Mouse (Mus musculus) kidney, embryonic 14.5 days (tissue): ENCODE measurements at regions not wholly inside any gene's neighbourhood (a gene's known extent, or its start where the extent isn't known, plus 50 kb on each side); places are given as distances from the start of the nearest gene placed in this dataset.

Experiments
- ATAC-seq: fragments of 200-750 bp; cut with Nextera tagmentation; 2 replicates; pipeline ENCODE4 v1.8.0; 2017; ENCODE audit warnings: moderate number of reproducible peaks, mild to moderate bottlenecking, moderate TSS enrichment, moderate library complexity; ENCODE audit not compliant: low FRiP score, low TSS enrichment
- H3K27ac ChIP-seq: fragments of 300-500 bp; sonication (generic); 2 replicates; pipeline ENCODE4 v1.5.1; 2014; ENCODE audit warnings: low read depth, mild to moderate bottlenecking, low read length, moderate library complexity, mixed read lengths
- H3K27me3 ChIP-seq: fragments of 300-500 bp; sonication (generic); 2 replicates; pipeline ENCODE4 v1.6.1; 2014; ENCODE audit warnings: mild to moderate bottlenecking, low read length; ENCODE audit not compliant: control insufficient read depth, insufficient read depth
- H3K36me3 ChIP-seq: fragments of 300-500 bp; sonication (generic); 2 replicates; pipeline ENCODE4 v1.6.1; 2014; ENCODE audit warnings: low read length, mixed read lengths; ENCODE audit not compliant: control insufficient read depth, insufficient read depth
- H3K4me1 ChIP-seq: fragments of 300-500 bp; sonication (generic); 2 replicates; pipeline ENCODE4 v1.6.1; 2014; ENCODE audit warnings: low read length, mixed read lengths; ENCODE audit not compliant: control insufficient read depth, insufficient read depth
- H3K4me2 ChIP-seq: fragments of 300-500 bp; sonication (generic); replicated peaks from 2 replicates; pipeline ENCODE4 v1.6.1; 2014; ENCODE audit warnings: low read depth, mild to moderate bottlenecking, low read length
- H3K4me3 ChIP-seq: fragments of 300-500 bp; sonication (generic); 2 replicates; pipeline ENCODE4 v1.5.1; 2014; ENCODE audit warnings: mild to moderate bottlenecking, low read length
- H3K9ac ChIP-seq: fragments of 300-500 bp; sonication (generic); 2 replicates; pipeline ENCODE4 v1.6.1; 2014; ENCODE audit warnings: low read depth, mild to moderate bottlenecking, low read length, moderate library complexity
- H3K9me3 ChIP-seq: fragments of 300-500 bp; sonication (generic); 2 replicates; pipeline ENCODE4 v1.6.1; 2016; ENCODE audit warnings: low read length; ENCODE audit not compliant: control insufficient read depth
- WGBS: fragments of 180-500 bp; shearing (Covaris S2); extraction: QIAGEN DNeasy Blood & Tissue Kit; methylation state at CpG from one replicate; pipeline ENCODE4 v1.1.7; 2014; 5-methylcytosine and 5-hydroxymethylcytosine counted together

DNA sequence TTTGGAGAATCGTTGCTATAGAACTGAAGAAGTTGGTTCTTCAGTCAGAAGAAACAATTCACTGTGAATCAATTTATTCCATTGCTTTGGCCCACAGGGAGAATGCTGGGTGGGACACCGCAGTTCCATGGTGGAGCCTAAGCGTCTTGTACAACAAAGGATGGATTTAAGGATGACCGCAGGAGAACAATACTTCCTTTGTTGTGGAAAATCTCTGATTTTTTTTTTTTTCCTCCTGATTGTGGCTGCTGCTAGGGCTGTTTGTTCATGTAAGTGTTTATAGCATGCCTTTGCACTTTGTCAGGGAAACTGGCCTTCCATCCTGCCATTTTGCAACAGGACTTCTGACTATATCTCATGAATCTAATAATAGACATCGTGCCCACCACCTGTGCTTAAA lies 188.3 kb upstream of the Prdm1 start:
- Histone ChIP-seq H3K4me2 (no peak overlapping the region), H3K9me3 (no peaks in the 10 kb centered on the region), H3K4me1 (no peaks in the 10 kb centered on the region), H3K36me3 (no peaks in the 10 kb centered on the region), H3K27me3 (no peaks in the 10 kb centered on the region), H3K27ac (no peak overlapping the region), H3K4me3 (no peak overlapping the region), H3K9ac (no peak overlapping the region)
- no peak for ATAC-seq
- 90% methylated on average over 5 of the region's 5 CpGs for WGBS

DNA sequence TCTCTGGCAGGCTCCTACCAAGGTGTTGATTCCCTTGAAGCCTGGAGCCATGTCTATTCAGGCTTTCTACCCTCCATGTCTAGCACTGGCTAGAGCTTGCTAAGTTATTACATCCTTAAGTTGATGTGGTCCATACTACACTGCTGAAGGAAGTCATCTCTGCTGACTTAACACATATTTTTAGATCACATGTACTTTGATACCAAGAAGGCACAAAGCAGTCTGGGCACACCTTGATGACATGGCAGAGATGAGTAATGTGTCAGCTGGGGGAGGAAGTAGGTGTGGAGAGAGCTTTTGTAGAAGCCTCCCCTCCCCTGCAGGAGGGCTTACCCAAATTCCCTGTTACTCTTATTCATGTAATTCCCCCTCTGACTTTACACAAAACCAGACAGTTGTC lies 187.6 kb upstream of the Prdm1 start:
- no peak overlapping the region for H3K4me2 ChIP-seq
- no peaks in the 10 kb centered on the region for H3K36me3 ChIP-seq
- no peaks in the 10 kb centered on the region for H3K9me3 ChIP-seq
- ATAC-seq: no peak
- H3K9ac ChIP-seq: no peak overlapping the region
- H3K4me1 ChIP-seq: no peaks in the 10 kb centered on the region
- H3K4me3 ChIP-seq: no peak overlapping the region
- H3K27me3 ChIP-seq: no peaks in the 10 kb centered on the region
- no peak overlapping the region for H3K27ac ChIP-seq

DNA sequence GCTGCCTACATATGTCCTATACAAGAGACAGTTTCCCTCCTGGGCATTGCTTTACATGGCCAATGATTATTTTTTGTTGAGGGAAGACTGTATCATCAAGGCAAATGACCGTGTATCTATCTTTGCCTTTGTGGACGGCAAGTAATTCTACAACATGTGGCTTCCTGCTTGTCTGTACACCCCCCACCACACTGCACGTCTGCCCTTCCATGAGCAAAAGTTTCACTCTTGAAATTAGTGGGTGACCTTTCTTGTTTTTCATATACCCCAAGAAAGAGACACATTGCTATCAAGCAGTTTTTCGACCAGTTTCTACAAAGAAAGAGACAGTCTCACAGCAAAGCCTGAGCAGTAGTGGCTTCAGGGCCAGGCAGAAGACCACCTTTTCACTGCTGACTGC lies 180.5 kb upstream of the Prdm1 start:
- H3K9me3 ChIP-seq: no peaks in the 10 kb centered on the region
- WGBS: 88% methylated on average over 4 of the region's 4 CpGs
- no peaks in the 10 kb centered on the region for H3K27me3 ChIP-seq

DNA sequence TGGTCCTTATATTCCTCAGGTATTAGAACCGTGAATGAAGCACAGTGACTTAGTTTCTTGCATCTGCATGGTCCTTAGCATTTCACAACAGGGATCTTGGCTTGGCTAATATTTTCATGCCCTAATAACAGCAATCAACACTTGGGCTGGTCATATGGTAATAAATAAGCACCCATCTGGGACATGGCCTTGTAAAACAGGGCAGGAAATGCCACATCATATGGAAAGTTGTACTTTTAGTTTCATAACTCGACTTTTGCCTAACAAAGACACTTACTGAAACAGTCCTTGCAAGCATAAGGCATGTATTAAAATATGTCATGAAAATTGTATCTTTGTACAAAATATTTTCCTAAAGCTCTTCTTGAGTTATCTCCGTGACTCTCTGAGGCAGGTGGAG lies 175.8 kb upstream of the Prdm1 start:
- no peaks in the 10 kb centered on the region for H3K9me3 ChIP-seq
- 89% methylated on average over 3 of the region's 3 CpGs for WGBS
- no peak overlapping the region for H3K4me3 ChIP-seq
- H3K9ac ChIP-seq: no peak overlapping the region
- no peaks in the 10 kb centered on the region for H3K4me1 ChIP-seq
- H3K4me2 ChIP-seq: no peak overlapping the region
- no peaks in the 10 kb centered on the region for H3K27me3 ChIP-seq
- H3K27ac ChIP-seq: no peak overlapping the region
- no peaks in the 10 kb centered on the region for H3K36me3 ChIP-seq
- ATAC-seq: no peak

More for the DNA sequence above, 180.5 kb upstream of the Prdm1 start:
- Histone ChIP-seq H3K4me2 (no peak overlapping the region), H3K36me3 (no peaks in the 10 kb centered on the region), H3K27ac (no peak overlapping the region), H3K9ac (no peak overlapping the region), H3K4me3 (no peak overlapping the region), H3K4me1 (no peaks in the 10 kb centered on the region)
- no peak for ATAC-seq

DNA sequence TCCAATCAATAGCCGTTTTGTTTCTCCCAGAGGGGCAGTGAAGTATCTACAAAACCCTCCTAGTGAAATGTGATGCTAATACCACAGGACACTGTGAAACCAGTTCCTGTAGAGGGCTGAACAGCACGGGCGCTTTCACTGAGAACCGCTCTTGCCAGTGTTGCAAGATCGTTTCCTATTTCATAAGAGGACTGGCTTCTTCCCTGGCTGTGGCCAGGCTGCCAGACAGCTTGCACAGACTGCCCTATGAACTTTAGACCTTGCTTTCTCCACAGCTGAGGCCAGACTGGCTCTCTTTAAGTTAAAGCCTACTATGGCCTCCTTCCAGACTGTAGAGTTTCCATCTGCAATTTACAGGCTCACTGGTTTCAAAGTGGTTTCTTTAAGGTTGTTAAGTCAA lies 173.8 kb upstream of the Prdm1 start:
- WGBS: 45% methylated on average over 5 of the region's 5 CpGs

DNA sequence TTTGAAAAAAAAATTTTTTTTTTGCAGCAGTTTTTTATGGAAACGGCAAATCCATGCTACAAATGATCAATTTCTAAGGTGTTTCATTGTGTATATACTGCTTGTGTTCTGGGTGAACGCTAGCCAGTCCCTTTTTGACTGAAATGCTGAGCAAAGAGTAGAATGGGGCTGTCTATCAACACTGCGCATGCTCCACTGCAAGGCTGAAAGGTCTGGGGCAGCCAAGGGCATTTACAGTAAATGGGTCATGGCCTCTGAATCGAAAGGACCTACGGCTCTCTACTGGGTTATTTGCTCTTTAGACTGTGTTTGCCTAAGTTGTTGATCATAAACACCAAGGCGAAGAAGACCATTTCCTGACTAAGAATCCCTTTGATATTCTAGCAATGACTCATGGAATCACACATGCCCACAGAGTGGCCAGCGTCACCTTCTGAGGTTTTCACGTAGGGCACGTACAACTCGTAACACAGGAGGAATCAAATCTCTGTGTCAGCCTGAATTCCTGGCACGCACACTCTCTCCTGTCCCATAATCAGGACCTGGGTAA lies 171.8 kb upstream of the Prdm1 start:
- no peak overlapping the region for H3K4me3 ChIP-seq
- no peaks in the 10 kb centered on the region for H3K36me3 ChIP-seq
- 75% methylated on average over 11 of the region's 11 CpGs for WGBS
- H3K27ac ChIP-seq: no peak overlapping the region
- no peaks in the 10 kb centered on the region for H3K9me3 ChIP-seq
- H3K4me1 ChIP-seq: no peaks in the 10 kb centered on the region
- no peak for ATAC-seq
- H3K27me3 ChIP-seq: no peaks in the 10 kb centered on the region
- no peak overlapping the region for H3K9ac ChIP-seq
- H3K4me2 ChIP-seq: no peak overlapping the region

More for the DNA sequence above, 173.8 kb upstream of the Prdm1 start:
- H3K27ac ChIP-seq: no peak overlapping the region
- no peak overlapping the region for H3K4me3 ChIP-seq
- no peak overlapping the region for H3K4me2 ChIP-seq
- H3K27me3 ChIP-seq: no peaks in the 10 kb centered on the region
- no peak overlapping the region for H3K9ac ChIP-seq
- no peaks in the 10 kb centered on the region for H3K9me3 ChIP-seq
- no peaks in the 10 kb centered on the region for H3K36me3 ChIP-seq
- no peaks in the 10 kb centered on the region for H3K4me1 ChIP-seq
- ATAC-seq: no peak

DNA sequence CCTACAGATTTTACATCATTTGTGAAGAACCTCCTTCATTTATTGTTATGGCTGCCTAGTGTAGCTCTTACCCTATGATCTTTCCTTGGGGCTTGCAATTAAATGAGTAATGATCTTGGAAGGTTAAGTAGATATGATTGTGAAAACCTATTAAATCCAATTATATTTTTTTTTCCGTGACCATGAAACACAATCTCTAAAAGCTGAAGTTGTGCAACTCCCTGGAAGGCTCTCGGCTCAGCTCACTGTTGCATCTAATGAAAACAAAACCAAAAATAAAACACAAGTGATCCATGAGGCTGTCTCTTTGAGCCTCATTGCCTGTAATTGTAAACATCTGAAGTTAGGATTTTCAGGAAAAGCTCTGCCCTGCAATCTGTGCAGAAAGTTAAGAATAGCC lies 169.7 kb upstream of the Prdm1 start:
- no peaks in the 10 kb centered on the region for H3K36me3 ChIP-seq
- no peak overlapping the region for H3K4me2 ChIP-seq
- H3K4me3 ChIP-seq: no peak overlapping the region
- no peaks in the 10 kb centered on the region for H3K9me3 ChIP-seq
- no peaks in the 10 kb centered on the region for H3K4me1 ChIP-seq
- no peak overlapping the region for H3K27ac ChIP-seq
- H3K27me3 ChIP-seq: no peaks in the 10 kb centered on the region
- 47% methylated on average over 2 of the region's 2 CpGs for WGBS
- H3K9ac ChIP-seq: no peak overlapping the region
- ATAC-seq: no peak

DNA sequence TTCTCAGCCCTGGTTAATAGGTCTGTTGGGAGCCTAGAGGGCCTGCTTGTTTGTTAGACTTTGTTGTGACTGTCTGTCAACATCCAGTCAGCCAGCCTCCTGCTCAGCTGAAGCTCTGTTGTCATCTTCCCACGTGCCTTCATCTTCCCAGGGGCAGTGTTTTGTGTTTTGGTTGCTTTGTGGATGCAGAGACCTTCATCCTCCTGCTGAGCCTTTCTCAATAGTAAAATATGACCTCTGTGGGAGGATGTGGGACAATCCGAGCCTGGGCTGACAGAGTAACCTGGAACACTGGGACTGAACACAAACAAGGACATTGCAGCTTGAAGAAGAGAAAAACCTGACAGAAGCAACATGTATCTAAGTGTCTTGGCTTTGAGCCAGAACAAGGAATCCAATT lies 168.7 kb upstream of the Prdm1 start:
- no peak overlapping the region for H3K4me3 ChIP-seq
- ATAC-seq: no peak
- H3K4me1 ChIP-seq: no peaks in the 10 kb centered on the region
- H3K9me3 ChIP-seq: no peaks in the 10 kb centered on the region
- H3K27me3 ChIP-seq: no peaks in the 10 kb centered on the region
- H3K27ac ChIP-seq: no peak overlapping the region
- no peak overlapping the region for H3K9ac ChIP-seq
- WGBS: 24% methylated on average over 2 of the region's 2 CpGs
- no peak overlapping the region for H3K4me2 ChIP-seq
- H3K36me3 ChIP-seq: no peaks in the 10 kb centered on the region

DNA sequence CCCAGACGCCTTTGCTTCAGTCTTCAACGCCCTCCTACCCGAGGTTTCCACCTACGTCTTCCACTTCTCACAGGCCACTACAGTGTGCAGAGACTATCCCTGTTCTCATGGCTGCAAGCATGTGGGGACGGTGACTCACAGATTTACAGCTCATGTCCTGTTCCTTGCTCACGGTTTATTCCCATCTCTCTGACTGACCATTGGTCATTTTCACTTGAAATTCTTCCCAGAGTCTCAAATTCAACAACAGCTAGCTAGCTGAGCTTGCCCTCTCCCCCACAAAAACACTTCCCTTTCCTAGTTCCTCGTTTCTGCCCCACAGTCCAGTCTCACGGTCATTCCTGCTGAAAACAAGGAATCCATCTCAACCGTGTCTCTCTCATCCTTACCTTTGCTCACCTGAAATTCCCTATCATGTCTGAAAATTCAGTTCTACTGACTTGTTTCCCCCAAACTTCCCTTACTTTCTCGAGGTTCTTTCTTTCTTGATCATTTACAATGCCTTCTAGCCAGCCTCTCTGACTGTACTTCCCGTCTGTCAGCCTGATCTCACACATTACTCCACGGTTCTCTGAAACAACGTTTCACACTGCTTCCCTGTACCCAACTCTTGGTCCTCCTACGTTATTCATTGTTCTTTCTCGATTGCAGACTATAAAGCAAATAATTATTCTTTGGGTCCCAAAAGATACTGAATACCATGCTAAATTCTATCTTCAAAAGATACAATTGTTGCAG lies 163.5 kb upstream of the Prdm1 start:
- no peak overlapping the region for H3K9ac ChIP-seq
- H3K36me3 ChIP-seq: no peaks in the 10 kb centered on the region
- H3K4me3 ChIP-seq: no peak overlapping the region
- no peaks in the 10 kb centered on the region for H3K27me3 ChIP-seq
- WGBS: 73% methylated on average over 15 of the region's 15 CpGs
- no peak for ATAC-seq
- no peak overlapping the region for H3K4me2 ChIP-seq
- H3K27ac ChIP-seq: no peak overlapping the region
- H3K4me1 ChIP-seq: no peaks in the 10 kb centered on the region
- no peaks in the 10 kb centered on the region for H3K9me3 ChIP-seq
